Mouse (Mus musculus): Measurements from ENCODE around the gene Gne. TPM values are rescaled to one million over a fixed set of nuclear protein-coding genes. Genes with fewer than 3 reads are reported as not detected.

Gne gene
- polyA plus RNA-seq, 1 experiment: 11.5 TPM

- no peak overlapping the region for H3K4me3 ChIP-seq (ENCODE audit: insufficient read depth, low read length)
- no peak overlapping the region for H3K27ac ChIP-seq (ENCODE audit: insufficient read depth, low read depth, low read length)
- TF ChIP-seq CTCF (IDR thresholded peaks at IDR 0.05; ENCODE audit: low read depth, low read length) (no peak), POLR2A (IDR thresholded peaks at IDR 0.05; ENCODE audit: borderline replicate concordance, low read depth, low read length) (no peak)
- H3K4me1 ChIP-seq (ENCODE audit: control insufficient read depth, insufficient read depth, low read length): no peaks in the 10 kb centered on the region
Measured at GRCm38 (mm10) chr4:44036455-44036854, 47.5 kb downstream of the Gne start.

DNA sequence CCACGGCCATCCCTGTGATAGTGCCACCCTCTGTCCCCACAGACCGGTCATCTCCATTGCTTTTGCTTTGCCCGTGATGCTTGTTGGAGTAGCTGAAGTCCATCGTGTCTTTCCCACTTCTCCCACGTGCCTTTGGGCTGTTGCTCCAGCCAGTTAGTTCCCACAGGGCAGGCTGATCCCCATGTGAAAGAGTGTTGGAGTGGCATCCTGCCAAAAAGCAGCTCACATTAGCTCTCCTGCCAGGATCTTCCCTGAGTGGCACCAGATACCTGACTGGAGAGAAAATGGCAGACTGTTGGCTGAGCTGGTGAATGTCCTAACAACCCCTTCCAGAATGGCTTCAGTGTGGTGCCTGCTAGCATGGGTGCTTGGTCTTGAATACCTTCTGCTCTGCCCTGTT, 52.5 kb downstream of the Gne start:
- no peak overlapping the region for H3K27ac ChIP-seq (ENCODE audit: insufficient read depth, low read depth, low read length)
- no peaks in the 10 kb centered on the region for H3K4me1 ChIP-seq (ENCODE audit: control insufficient read depth, insufficient read depth, low read length)
- no peak overlapping the region for H3K4me3 ChIP-seq (ENCODE audit: insufficient read depth, low read length)
- TF ChIP-seq POLR2A (IDR thresholded peaks at IDR 0.05; ENCODE audit: borderline replicate concordance, low read depth, low read length) (no peak), CTCF (IDR thresholded peaks at IDR 0.05; ENCODE audit: low read depth, low read length) (no peak)

DNA sequence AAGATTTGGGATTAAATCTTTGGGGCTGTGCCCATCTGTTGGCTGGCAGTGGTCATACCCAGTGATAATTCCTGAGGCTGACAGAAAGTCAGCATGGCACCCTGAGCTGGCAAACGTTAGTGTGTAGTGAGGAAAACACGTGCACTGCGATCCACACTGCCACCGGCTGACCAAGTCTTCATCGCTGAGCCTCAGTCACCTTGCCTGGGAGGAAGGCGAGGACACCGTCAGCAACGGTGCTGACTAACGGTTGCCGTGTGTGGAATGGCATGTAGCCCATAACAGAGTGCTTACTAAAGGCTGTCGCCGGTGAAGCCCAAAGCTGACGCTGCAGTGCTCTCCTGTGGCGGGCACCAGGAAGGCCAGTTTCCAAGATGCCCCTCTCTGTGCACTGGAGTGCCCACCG, 54.3 kb downstream of the Gne start:
- Histone ChIP-seq H3K27ac (ENCODE audit: insufficient read depth, low read depth, low read length) (no peak overlapping the region), H3K4me1 (ENCODE audit: control insufficient read depth, insufficient read depth, low read length) (no peaks in the 10 kb centered on the region), H3K4me3 (ENCODE audit: insufficient read depth, low read length) (no peak overlapping the region)
- TF ChIP-seq POLR2A (IDR thresholded peaks at IDR 0.05; ENCODE audit: borderline replicate concordance, low read depth, low read length) (no peak), CTCF (IDR thresholded peaks at IDR 0.05; ENCODE audit: low read depth, low read length) (no peak)

GRCm38 (mm10) chr4:44028303-44029135, 55.5 kb downstream of the Gne start:
- no peak overlapping the region for H3K27ac ChIP-seq (ENCODE audit: insufficient read depth, low read depth, low read length)
- H3K4me1 ChIP-seq (ENCODE audit: control insufficient read depth, insufficient read depth, low read length): no peaks in the 10 kb centered on the region
- TF ChIP-seq CTCF (IDR thresholded peaks at IDR 0.05; ENCODE audit: low read depth, low read length) (no peak), POLR2A (IDR thresholded peaks at IDR 0.05; ENCODE audit: borderline replicate concordance, low read depth, low read length) (no peak)
- no peak overlapping the region for H3K4me3 ChIP-seq (ENCODE audit: insufficient read depth, low read length)

- H3K4me1 ChIP-seq (ENCODE audit: control insufficient read depth, insufficient read depth, low read length): no peaks in the 10 kb centered on the region
- H3K27ac ChIP-seq (ENCODE audit: insufficient read depth, low read depth, low read length): no peak overlapping the region
- no peak overlapping the region for H3K4me3 ChIP-seq (ENCODE audit: insufficient read depth, low read length)
- no peak for TF ChIP-seq POLR2A (IDR thresholded peaks at IDR 0.05; ENCODE audit: borderline replicate concordance, low read depth, low read length)
- no peak for TF ChIP-seq CTCF (IDR thresholded peaks at IDR 0.05; ENCODE audit: low read depth, low read length)
Measured at GRCm38 (mm10) chr4:44025570-44025969, 58.4 kb downstream of the Gne start.

DNA sequence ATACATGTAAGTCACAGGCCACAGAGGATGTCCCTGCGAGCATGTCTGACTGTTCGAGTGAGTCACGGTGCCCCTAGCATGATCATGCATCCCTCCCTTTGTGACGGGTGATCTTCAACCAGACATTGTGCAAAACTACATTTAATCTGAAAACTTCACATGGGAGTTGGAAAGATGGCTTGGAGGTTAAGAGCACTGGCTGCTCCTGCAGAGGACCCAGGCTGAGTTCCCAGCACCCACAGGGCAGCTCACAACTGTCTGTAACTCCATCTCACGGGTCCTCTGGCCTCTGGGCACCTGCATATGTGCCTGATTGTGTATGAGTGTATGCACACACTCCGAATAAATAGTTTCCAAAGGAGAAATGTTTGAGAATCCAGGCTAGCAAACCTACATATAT, 59.7 kb downstream of the Gne start:
- H3K4me1 ChIP-seq (ENCODE audit: control insufficient read depth, insufficient read depth, low read length): no peaks in the 10 kb centered on the region
- H3K27ac ChIP-seq (ENCODE audit: insufficient read depth, low read depth, low read length): no peak overlapping the region
- H3K4me3 ChIP-seq (ENCODE audit: insufficient read depth, low read length): no peak overlapping the region
- TF ChIP-seq CTCF (IDR thresholded peaks at IDR 0.05; ENCODE audit: low read depth, low read length) (no peak), POLR2A (IDR thresholded peaks at IDR 0.05; ENCODE audit: borderline replicate concordance, low read depth, low read length) (no peak)

DNA sequence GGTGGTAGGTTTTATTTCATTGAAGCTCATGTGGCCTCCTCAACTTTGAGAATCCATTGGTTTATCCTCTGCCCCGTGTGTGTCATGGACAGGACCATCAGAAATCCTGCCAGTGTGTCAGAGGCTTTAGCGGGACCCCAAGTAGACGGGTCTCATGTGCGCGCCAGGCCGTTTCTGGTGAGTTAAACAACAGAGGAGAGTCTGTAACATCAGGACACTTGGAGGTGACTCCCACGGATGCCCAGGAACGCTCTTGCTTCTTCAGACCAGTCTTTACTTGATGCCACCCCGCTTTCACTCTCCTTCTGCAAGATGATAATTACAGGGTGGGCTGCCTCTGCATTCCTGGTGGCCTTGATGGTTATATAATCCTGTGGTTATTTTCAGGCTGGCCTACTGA, 60.3 kb downstream of the Gne start:
- Histone ChIP-seq H3K4me3 (ENCODE audit: insufficient read depth, low read length) (no peak overlapping the region), H3K4me1 (ENCODE audit: control insufficient read depth, insufficient read depth, low read length) (no peaks in the 10 kb centered on the region), H3K27ac (ENCODE audit: insufficient read depth, low read depth, low read length) (no peak overlapping the region)
- TF ChIP-seq POLR2A (IDR thresholded peaks at IDR 0.05; ENCODE audit: borderline replicate concordance, low read depth, low read length) (no peak), CTCF (IDR thresholded peaks at IDR 0.05; ENCODE audit: low read depth, low read length) (no peak)

- no peak overlapping the region for H3K4me3 ChIP-seq (ENCODE audit: insufficient read depth, low read length)
- TF ChIP-seq CTCF (IDR thresholded peaks at IDR 0.05; ENCODE audit: low read depth, low read length): no peak
- no peak overlapping the region for H3K27ac ChIP-seq (ENCODE audit: insufficient read depth, low read depth, low read length)
- 0 out of 2 replicates have a peak, but pooled peaks cover 2% of the 10 kb centered on the region for H3K4me1 ChIP-seq (ENCODE audit: control insufficient read depth, insufficient read depth, low read length)
Measured at GRCm38 (mm10) chr4:44022766-44023165, 61.2 kb downstream of the Gne start.

DNA sequence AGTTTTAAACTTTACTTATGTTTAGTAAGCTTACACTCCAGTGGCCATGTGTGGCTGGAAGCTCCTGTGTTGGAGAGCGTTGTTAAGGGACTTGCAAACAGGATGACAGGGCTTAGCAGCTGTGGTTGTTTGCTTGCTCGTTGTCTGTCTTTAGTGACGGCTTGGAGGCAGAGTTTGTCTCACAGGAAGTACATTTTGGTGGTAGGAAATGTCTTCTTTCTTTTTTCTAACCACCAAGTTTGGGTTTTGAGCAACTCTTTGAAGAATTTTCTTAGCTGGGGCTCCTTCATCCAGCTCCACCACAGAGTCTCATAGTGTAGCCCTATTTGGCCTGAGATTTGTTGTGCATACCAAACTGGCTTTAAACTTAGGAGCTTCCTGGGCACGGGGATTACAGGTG, 61.7 kb downstream of the Gne start:
- Histone ChIP-seq H3K4me3 (ENCODE audit: insufficient read depth, low read length) (no peak overlapping the region), H3K27ac (ENCODE audit: insufficient read depth, low read depth, low read length) (no peak overlapping the region), H3K4me1 (ENCODE audit: control insufficient read depth, insufficient read depth, low read length) (peaks cover 5% of the 10 kb centered on the region)
- TF ChIP-seq CTCF (IDR thresholded peaks at IDR 0.05; ENCODE audit: low read depth, low read length): no peak

DNA sequence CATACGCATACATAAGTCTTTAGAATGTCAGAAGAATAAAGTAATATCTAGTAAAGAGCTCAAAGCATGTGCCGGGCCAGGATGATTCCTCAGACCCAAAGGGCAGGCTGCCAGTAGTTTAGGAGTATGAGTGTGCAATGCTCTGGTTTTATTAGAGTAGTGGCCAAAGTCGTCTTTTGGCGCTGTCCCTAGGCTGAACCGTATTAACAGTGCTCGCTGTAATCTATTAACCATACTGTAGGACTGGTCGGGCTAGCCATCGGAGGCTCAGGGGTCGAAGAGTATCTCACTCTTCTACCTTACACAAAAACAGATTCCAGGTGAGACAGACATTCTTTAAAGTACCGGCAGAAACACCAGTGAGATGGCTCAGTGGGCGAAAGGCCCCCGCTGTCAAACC, 67.2 kb downstream of the Gne start:
- no peak overlapping the region for H3K27ac ChIP-seq (ENCODE audit: insufficient read depth, low read depth, low read length)
- H3K4me1 ChIP-seq (ENCODE audit: control insufficient read depth, insufficient read depth, low read length): peaks cover 17% of the 10 kb centered on the region
- H3K4me3 ChIP-seq (ENCODE audit: insufficient read depth, low read length): peak overlapping the region; percentile 11
- no peak for TF ChIP-seq POLR2A (IDR thresholded peaks at IDR 0.05; ENCODE audit: borderline replicate concordance, low read depth, low read length)
